Mouse (Mus musculus) heart, postnatal 25 days (tissue): ENCODE results near the gene Foxf1. TPM values are rescaled to one million over a fixed set of nuclear protein-coding genes. Genes with fewer than 3 reads are reported as not detected.

Source experiments
- DNase-seq: peaks from one replicate; pipeline ENCODE4 v3.0.0; 2022; ENCODE audit warnings: low spot score
- intact Hi-C: fragments of 180-260 bp; cut with DNase I; formaldehyde crosslinking; loops from one replicate; pipeline ENCODE4 v1.15.1; 2025
- total RNA-seq, 2 experiments: library from RNA; stranded (reverse); gene quantifications; 2 replicates each; pipeline ENCODE4 v1.2.3; 2021

Foxf1 gene
- under 1 TPM in 1 of 2 experiments, not detected in 1; 0.20 TPM for total RNA-seq

GRCm38 (mm10) chr8:121084210-121084951, at the start of gene Foxf1:
TSS of gene Foxf1 (plus strand) at chr8:121084386.
- intact Hi-C loops = no loop called here
- no peak for DNase-seq

DNA sequence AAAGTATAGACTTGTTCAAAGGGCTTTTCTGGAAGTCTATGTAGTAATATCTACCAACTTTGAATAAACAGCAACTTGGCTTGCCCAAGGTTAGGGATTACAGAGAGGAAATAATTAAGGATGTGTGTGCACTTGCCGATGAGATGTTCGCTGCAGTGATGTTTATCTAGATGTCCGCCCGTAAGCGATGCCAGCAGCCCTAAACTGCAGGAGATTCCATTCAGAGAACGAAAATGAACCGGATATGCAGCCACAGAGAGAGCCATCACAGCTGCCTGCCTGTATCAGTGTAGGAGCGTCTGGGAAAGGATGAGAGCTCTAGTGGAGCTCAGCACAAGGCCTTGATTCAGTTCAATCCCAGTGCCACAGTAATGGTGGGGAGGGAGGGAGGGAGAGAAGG, 48.6 kb upstream of the Foxf1 start:
- no peak for DNase-seq
- intact Hi-C loops = no loop called here

GRCm38 (mm10) chr8:121043719-121044440, 40.3 kb upstream of the Foxf1 start:
- DNase-seq = no peak
- intact Hi-C loops = no loop called here

DNA sequence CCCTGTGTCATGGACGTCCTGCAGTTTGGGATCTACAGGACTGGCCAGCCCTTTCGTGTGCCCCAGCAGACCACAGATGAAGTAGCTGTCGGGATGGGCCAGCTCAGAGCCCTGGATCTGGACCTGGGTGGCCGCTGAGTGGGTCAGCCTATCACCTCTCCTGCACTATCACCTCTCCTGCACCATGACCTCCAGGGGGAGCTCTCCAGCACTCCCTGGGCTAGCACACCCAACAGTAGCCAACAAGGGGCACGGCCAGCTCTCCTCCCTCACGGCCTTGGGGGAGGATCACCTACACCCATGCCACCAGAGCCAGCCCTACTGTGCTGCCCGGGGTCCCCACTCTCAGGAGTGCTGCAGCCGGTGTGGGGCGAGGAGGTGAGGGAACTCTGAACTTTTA, 36.7 kb upstream of the Foxf1 start:
- intact Hi-C loops = no loop called here
- DNase-seq = no peak

- intact Hi-C loops = no loop called here
- no peak for DNase-seq
These were observed 26.1 kb upstream of the Foxf1 start for GRCm38 (mm10) chr8:121058081-121058480.

- no peak for DNase-seq
- intact Hi-C loops = no loop called here
These were observed 25.1 kb upstream of the Foxf1 start for GRCm38 (mm10) chr8:121059098-121059497.

DNA sequence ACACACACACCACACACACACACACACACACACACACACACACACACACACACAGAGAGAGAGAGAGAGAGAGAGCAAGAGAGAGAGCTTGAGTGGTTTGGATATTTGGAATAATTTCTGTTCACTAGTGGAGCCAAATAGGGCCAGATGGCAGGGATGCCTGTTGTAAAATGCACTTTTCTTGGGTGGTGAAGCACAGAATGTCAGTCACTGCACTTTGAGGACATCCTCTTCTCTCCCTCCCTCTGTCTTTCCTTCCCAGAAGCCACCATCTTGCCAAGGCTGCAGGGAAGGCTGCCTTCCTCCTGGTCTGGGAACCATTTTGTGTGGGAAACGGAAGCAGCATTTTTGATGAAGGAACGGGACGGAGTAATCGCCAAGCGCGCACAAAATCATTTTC, 21.7 kb upstream of the Foxf1 start:
- intact Hi-C loops = no loop called here
- no peak for DNase-seq

DNA sequence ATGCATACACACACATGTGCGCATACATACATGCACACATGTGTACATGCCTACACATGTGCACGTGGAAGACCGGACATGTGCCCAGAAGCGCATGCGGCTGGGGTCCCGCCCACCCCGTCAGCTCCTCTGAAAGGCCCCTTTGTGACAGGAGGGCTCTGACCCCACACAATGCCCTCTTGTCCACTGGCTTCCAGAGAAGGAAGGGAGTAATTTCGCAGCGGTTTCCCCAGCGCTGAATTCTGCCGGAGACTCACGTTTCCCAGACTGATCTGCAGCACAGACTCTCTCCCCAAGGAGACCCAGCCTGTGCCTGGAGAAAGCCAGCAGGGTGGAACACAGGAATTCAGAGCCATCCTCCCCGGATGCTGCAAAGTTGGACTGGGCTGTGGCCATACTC, 20.5 kb upstream of the Foxf1 start:
- intact Hi-C loops = no loop called here
- no peak for DNase-seq

DNA sequence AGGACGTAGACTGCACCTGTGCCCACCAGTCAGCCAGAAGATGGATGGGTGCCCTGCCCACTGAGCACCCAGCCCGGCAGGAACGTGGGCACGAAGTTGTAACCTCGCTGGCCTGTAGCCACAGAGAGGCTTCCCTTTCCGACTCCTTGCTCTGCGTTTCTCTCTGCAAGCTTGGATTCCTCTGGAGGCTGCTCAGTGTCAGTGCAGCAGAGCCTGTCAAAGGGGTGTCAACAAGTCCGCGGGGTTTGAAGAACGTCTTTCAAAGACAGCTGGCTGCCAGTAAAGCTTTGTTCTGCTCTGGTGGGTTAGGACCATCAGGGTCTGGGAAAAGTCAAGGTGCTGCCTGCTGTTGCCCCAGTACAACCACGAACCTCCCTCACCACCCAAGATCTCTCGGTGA, 12.7 kb upstream of the Foxf1 start:
- no peak for DNase-seq
- intact Hi-C loops = no loop called here

- no peak for DNase-seq
- intact Hi-C loops = no loop called here
These were observed 11.6 kb upstream of the Foxf1 start for GRCm38 (mm10) chr8:121072406-121073130.

DNA sequence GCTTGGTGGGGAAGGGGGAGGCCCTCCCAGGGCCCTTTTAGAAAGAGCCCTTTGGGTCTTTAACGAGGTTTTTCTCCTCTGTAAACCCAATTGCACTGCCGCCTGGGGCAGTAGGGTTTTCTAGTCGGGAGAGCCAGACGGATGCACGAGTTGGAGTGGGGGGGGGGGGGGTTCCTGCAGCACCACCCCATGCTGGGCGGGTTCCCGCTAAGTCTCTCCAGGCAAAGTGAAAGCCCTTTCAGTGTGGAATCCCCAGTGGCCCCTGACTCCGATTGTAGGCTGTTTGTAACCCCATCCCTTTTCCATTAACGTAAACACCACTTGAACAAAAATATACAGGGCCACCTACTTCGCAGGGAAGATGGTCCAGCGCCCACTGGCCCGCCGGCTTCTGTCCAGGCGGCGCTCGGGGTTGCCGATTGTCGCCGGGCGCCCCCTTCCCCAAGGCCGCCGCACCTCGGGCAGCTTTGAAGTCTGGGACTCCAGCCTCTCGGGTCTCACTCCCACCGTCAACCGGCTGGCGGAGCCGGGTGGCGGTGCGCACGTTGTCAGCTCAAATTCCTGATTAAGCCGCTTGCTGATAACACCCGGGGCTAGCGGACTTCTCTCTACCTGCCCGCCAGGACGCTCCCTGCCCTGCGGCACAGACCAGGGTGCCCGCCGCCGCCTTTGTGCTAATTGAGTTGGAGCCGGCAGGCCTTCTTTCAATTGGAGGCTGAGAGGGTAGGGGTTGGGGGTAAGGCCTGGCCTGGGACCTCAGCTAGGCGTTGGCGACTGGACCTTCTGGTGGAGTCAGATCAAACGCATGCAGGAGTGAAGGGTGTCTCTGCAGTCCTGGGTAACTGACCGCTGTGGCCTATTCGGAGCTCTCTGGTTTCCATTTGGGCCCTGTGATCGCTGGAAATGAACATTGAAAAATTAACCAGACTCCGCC, 10.7 kb upstream of the Foxf1 start:
- DNase-seq = no peak
- intact Hi-C loops = no loop called here

GRCm38 (mm10) chr8:121074108-121074847, 9.9 kb upstream of the Foxf1 start:
- intact Hi-C loops = no loop called here
- no peak for DNase-seq

- intact Hi-C loops = no loop called here
- no peak for DNase-seq
These were observed 9.4 kb upstream of the Foxf1 start for GRCm38 (mm10) chr8:121074848-121075145.

DNA sequence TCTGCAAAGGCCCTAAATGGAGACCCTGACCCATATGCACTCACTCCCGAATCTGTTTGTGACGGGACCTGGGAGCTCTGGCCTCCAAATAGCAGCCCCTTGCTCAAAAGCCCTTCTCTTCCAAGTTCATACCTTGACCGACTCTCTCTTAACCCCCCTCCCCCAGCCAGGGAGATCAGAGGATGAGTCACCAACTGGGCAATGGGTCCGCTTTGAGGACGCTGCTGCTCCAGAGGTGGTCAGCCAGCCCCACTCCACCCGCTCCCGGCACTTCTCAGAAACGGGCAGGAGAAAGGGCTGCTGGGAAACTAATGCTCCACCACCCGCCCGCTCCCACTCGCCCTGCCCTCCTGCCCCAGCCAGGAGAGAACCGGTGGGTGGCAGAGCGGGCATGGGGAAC, 8.2 kb upstream of the Foxf1 start:
- DNase-seq = no peak
- intact Hi-C loops = no loop called here

GRCm38 (mm10) chr8:121076555-121076954, 7.6 kb upstream of the Foxf1 start:
- intact Hi-C loops = no loop called here
- no peak for DNase-seq

DNA sequence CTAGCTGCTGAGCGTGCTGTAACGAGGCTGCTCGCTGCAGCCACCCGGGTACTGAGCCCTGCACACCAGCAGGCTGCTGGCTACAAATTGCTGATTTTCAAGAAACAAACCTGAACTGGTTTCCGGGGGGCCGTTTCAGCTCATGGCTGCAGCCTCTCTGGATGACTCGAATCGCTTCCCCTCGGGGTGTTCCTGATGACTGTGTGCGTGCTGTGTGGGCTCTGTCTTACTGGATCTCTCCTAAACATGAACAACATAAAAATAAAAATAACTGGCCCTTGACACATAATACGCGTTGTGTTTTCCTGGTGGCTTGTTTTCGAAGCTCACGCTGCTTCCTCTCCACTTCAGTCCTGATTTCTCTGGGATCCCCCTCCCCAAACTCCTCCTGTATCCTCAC, 5.5 kb upstream of the Foxf1 start:
- intact Hi-C loops = no loop called here
- no peak for DNase-seq

DNA sequence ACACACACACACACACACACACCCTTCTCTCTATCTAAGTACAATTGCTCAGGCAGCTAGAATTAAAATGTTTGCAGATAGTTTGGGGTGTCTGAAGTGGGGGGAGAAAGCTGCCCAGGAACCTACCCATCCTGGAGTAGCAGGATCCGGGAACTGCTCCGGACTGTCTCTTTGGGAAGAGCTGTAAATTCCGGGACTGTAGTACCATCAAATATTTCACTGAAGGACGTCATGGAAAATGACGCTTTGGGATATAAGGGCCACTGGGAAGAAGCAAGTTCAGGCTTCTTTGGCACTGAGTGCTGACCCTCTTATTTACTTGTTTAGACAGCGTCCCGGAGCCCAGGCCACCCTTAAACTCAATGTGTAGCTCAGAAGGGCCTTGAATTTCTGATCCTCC, 5.0 kb upstream of the Foxf1 start:
- intact Hi-C loops = no loop called here
- DNase-seq = no peak

DNA sequence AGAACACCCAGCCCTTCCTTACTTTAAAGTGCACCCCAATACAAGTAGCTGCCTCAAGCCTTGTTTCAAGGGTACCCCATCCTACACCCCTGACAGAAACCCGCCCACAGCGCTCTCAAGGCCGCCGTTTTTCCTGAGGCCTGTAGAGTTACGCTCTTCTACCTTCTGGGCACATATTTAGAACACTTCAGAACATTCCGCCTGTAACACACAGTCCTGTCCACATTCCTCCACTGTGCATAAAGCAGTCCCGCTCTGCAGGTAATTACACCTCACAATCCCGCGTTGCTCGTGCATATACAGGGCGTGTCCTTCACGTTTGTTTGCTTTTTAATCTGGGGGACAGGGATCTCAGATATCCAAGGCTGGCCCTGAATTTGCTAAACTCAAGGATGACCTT, 4.2 kb upstream of the Foxf1 start:
- intact Hi-C loops = no loop called here
- DNase-seq = no peak

- no peak for DNase-seq
- intact Hi-C loops = no loop called here
These were observed 3.7 kb upstream of the Foxf1 start for GRCm38 (mm10) chr8:121080361-121081090.
